Mouse (Mus musculus) adrenal gland, postnatal 14 days (tissue): Measurements from ENCODE around the gene Olfml2a. TPM values are rescaled to one million over a fixed set of nuclear protein-coding genes. Genes with fewer than 3 reads are reported as not detected.
"Not testable (repeated sequence)": the region's sequence is repeated elsewhere in the genome, so short reads cannot be mapped to it uniquely, and the experiment has no call there.

Source experiments
- DNase-seq: peaks from one replicate; pipeline ENCODE4 v3.0.0; 2021; ENCODE audit warnings: mixed read lengths
- total RNA-seq: library from RNA; stranded (reverse); gene quantifications from 2 replicates; pipeline ENCODE4 v1.2.3, GENCODE M21; 2021

Olfml2a gene
- total RNA-seq, 1 experiment from 2014 or later: 13.5 TPM

DNA sequence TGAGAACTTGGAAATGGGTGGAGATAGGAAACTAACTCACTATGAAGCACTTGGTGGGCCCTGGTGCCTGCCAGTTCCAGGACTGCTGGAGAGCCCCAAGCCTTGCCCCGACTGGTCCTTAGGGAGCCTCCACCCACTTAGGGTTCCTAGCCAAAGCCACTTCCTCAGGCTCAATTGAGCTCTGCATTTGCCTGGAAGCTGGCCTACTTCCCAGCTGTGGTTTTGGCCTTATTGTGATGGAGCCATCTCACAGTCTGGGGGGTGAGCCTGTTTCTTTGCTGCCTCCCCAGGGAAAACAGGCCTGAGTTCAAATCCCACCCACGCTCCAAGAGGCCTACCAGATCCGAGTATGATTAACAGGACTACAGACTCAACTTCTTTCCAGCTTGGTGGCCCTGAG lies 54.8 kb downstream of the Olfml2a start:
- DNase-seq: peak; percentile 53

DNA sequence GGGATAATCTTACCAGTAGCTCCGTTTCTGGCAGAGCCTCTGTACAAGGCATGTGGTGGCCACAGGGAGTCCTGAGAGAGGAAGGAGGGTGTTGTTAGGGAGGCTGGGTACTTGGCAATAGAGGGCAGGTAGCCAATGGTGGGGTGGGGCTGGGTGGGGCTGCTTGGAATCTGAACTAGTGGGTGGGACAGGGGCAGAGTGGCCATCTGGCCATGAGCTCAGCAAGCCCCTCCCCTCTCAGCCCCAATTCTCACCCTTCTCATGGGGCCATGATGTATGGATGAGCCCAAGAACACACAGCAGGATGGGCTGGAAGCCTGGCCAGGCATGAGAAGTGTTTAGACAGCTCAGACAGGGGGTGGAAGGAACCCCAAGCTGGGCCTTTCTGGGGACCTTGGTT lies 55.6 kb downstream of the Olfml2a start:
- no peak for DNase-seq

DNA sequence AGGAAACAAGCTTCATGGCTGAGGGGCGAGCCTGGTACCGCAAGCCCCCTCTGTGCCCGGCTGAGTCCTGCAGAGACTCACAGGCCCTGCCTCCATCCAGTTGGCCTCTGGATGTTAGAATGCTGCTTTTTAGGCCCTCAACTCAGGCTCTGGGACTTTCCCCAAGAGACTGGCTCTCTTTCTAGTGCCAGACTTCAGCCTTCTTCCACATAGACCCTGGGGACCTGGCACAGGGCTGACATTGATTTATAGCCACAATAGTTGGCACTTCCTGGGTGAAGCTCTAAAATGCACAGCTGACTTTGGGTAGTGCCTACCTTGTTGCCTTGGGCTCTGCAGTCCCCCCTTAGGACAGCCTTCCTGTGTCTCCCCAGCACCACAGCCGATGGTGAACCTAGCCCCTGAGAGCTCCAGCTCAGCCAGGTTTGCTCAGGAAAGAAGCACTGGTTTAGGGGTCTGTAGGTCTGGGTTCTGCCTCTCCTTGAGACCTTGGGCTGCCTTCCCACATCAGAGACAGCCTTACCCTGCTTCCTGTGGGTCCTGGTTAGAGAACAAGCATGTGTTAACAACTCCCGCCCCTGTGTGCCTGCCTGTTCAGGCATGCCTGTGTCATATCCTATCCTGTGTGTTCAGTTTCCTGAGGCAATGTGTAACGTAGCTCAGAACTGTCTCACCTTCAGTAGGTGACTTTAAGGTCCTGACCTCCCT lies 56.2 kb downstream of the Olfml2a start:
- DNase-seq: peak; percentile 60

DNA sequence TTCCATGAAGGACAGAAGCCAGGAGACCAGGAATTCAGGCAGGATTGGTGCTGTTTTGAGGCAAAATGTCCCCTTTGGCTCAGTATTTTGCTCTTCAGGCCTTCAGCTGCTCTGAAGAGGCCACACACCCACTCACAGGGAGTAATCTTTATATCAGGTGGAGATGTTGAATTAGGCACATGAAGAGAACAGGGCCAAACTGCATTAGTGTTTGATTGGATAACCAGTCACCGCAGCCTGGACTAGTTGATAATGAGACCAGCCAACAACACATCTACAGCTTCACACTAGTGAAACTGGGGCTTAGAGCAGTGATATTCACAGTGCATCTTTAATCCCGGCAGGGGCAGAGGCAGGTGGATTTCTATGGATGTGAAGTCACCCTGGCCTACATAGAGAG lies 57.2 kb downstream of the Olfml2a start:
- no peak for DNase-seq

DNA sequence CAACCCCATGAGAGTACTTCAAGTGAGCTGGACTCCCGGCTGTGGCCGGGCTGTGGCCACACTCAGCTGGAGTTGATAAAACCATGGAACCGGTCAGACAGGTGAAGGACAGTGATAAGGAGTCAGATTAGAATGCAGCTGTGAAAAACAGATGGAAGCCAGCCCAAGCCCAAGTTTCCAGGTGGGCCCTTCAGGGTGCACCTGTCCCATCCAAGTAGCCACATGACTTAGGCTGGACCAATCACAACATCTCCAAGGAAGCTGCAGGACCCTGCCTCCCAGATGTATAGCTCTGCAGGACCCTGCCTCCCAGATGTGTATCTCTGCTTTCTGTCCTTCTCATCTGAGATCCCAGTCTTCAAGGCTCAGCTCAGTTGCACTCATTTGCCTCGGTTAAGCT lies 60.2 kb downstream of the Olfml2a start:
- DNase-seq: no peak

DNA sequence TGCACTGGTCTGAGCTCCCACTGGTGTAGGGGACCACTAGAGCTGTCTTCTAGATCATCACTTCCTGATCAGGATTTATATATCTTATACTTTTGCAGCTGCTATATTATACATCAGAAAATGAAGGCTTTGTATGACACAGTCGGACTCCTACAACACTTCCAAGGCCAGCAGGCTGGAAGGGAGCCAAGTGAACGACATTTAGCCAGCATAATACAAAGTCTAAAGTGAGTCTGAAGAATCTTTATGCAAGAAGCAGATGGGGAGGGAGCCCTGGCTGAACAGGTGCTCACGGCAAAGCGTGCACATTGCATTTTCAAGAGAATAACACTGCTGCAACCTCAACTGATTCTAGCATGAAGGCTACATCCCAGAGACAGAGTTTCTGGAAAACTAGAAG lies 60.7 kb downstream of the Olfml2a start:
- peak; percentile 79 for DNase-seq

DNA sequence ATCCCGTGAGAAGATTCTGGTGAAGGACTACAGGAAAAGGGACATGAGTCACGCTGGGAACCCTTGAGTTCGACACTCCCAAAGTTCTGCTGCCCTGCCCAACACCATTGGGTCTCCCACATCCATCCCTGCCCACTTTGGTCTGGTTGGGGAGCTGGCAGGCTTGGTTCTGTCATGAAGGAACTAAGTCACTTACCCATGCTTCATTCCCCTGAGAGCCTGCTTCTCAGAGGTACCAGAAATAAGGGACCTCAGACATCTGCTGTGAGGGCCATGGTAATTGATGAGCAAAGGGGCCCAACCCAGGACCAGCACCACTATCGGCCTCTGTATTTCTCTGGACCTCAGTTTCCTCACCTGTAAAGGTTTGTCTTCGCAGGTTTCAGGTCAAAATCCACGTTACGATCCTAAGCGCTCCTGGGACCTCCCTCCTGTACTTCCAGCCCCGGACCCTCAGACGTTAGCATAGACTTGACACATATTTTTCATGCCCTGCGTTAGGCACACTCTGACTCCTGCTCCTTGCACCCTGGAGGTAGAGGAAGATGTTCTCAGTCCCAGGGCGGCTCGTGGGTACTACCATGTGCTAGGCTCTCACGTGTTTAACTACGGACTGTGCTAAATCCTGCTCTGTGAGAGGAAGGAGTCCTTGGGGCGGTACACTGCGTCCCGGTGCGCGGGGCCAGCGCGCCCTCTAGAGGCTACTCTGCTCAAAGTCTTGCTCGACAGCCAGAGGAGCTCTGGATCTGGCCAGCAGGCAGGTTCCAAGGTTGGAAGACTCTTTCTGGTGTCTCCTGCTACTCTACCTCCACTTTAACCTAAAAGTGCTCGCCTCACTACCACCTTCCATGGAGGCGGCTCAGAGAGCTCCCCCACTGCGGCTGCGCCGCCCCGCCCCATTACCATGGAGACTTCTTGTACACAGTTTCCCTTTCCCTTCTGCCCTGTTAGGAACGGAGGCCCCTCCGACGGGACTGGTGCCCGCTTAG lies 65.9 kb downstream of the Olfml2a start, which contains the start of gene Wdr38:
Gene Wdr38 (plus strand): TSS at position 91 of the 989 bp plus-strand sequence.
- peak; percentile 94 for DNase-seq

DNA sequence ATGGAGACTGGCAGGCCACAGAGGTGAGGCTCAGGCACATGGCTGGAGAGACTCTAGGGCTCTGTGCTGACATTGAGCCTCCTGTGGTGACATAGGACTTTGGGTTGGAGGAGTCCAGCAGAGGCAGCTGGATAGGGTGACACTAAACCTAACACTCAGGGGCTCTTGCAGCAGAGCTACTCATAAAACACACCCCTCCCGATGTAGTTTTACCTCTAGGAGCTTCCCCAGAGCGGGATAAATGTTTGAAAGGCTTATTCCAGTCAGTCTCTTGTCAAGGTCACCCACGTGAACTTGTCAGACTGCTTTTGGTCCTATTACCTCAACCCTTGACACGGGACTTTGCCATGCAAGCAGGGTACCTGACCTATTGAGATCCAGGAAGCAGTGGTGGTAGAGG lies 67.6 kb downstream of the Olfml2a start:
- no peak for DNase-seq

DNA sequence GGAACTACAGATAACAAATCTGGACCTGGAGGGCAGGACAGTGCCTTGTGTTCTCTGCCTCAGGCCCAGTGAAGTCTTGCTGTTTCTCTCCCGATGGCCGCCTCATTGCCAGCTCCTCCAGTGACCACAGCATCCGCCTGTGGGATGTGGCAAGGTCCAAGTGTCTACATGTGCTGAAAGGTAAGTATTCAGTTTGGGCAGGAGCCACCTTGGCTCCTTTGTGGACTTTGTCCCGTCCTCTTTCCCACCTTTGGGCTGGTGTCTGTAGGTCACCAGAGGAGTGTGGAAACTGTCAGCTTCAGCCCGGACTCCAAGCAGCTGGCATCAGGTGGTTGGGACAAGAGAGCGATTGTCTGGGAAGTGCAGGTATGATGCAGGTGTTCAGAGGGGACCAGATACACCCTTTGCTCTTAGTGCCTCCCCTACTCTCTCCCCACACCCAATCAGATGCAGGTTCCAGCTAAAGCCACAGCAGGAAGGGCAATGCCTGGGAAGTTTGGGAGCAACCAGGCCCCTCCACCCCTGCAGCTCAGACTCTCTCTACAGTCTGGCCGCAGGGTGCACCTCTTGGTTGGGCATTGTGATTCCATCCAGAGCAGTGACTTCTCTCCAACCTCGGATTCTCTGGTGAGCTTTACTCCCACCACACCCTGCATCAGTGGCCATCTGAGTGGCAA lies 68.3 kb downstream of the Olfml2a start:
- no peak for DNase-seq

DNA sequence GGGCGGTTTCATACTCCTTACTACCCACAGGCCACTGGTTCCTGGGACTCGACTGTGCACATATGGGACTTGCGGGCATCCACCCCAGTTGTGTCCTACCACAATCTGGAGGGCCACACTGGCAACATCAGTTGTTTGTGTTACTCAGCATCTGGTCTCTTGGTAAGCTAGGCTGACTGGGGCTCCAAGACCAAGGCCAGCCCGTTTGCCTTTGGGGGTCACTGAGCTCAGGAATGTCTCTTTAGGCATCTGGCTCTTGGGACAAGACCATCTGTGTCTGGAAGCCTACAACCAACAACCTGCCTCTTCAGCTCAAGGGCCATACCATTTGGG lies 68.8 kb downstream of the Olfml2a start:
- DNase-seq: no peak

DNA sequence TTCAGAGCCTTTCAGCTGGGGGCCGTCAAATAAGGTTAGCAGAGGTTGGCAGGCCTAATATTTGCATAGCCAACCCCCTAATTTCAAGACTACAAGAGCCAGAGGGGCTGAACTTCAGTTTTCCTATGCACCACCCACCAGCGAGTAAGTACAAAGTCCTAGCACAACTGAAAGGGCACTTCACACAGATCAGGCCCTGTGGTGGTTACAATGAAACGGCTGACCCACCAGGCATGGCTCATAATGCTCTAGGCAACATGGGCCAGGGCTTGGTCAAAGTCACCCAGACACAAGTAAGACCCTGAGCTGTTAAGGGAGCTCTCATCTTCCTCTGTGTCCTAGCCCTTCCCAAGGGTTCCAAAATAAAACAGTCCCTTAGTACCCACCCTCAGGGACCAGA lies 70.1 kb downstream of the Olfml2a start:
- no peak for DNase-seq

DNA sequence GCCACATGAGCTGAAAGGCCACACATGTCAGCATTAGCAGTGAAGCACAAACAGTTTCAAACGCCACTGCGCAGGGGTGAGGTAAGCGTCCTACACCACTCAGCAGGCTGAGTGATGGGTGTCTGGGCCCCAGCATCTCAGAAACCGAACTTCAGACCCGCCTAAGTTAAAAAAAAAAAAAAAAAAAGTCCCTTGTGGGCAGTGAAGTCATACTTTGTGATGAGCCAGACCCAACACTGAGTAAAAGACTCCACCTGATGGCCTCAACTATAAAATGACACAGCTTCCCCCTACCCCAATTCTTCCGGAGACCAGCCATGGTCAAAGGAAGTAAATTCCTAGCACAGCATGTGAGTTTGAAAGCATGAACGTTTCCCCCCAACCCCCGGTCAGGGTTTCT lies 71.3 kb downstream of the Olfml2a start:
- DNase-seq: no peak

DNA sequence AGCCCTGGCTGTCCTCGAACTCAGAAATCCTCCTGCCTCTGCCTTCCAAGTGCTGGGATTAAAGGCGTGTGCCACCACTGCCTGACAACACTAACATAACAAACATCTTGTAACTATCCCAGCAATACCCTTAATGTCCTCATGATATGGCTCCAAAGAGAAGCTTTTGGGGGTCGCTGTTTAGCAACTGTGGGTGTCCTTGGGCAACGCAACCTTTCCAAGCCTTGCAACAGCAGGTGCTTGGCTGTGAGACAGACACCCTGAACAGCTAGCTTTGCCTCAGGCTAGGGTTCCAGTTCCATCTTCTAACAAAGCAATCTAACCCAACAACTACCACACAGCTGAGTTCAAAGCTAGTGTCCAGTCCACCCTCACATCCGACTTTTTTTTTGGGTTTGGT lies 71.7 kb downstream of the Olfml2a start:
- DNase-seq: no peak

DNA sequence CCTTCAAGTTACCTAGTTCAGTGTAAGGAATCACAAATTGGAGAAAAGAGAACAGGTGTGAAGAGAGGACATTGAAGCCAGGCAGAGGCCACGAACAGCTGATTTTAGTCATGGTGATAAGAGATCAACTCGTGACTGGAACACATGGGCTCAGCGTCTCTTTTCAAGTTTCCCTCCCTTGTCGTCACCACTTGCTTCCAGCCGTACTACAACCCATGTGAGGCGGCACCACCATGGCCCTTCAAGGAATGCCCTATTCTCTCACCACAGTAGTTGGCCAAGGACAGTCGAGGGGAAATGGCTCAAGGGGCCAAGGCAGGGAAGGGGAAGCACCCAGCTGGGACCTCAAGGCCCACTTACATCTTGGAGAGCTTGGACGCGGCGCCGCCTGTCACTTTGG lies 72.6 kb downstream of the Olfml2a start:
- DNase-seq: peak; percentile 68

DNA sequence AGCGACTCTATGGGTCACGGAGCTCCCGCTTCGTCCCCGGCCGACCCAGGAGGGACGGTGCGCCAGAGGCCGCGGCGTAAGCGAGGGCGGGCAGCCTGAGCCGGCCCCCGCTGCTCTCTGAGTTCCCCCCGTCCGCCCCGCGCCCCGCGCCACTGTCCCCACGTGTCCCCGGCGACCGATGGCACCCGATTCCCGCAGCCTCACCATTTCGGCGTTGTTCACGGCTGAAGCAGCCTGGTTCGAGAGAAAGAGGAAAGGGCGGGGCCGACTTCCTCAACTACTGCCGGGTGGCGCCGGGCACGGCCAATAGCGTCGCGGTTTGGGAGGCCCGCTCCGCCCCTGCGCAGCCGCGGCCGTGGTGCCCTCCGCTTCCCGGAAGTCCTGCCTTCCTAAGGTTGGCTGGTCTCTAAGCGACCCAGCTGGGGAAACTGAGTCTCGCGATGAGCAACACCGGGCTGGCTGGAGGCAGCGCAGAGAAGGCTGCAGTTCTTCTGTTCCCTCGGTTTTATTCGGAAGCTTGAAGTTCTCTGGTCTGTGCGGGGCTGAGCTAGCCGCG lies 73.2 kb downstream of the Olfml2a start, which contains the start of gene Arpc5l:
Gene Arpc5l (plus strand): TSS at position 469 of the 556 bp plus-strand sequence.
- DNase-seq: peak; percentile 97

DNA sequence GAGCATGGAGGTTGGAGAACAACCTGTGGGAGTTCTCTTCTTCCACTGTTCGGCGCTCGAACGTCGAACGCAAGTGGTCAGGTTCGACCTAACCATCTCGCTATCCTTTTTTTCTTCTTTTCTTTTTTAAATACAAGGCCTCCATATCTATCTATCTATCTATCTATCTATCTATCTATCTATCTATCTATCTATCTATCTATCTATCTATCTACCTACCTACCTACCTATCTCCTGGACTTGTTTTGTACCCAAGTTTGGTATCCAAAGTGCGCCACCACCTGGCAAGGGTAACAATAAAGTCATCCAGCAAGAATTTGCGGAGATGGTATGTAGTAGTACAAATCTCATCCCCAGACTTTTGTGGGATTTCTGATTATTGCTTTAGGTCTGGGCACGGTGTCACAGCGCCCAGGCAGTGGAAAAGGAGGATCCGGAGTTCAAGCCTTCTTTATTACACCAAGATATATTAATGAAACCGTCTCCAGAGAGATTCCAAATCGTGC lies 73.8 kb downstream of the Olfml2a start, which contains the start of gene Rpl35:
Gene Rpl35 (minus strand): TSS at position 51 of the 506 bp plus-strand sequence.
- DNase-seq: peak; percentile 74

DNA sequence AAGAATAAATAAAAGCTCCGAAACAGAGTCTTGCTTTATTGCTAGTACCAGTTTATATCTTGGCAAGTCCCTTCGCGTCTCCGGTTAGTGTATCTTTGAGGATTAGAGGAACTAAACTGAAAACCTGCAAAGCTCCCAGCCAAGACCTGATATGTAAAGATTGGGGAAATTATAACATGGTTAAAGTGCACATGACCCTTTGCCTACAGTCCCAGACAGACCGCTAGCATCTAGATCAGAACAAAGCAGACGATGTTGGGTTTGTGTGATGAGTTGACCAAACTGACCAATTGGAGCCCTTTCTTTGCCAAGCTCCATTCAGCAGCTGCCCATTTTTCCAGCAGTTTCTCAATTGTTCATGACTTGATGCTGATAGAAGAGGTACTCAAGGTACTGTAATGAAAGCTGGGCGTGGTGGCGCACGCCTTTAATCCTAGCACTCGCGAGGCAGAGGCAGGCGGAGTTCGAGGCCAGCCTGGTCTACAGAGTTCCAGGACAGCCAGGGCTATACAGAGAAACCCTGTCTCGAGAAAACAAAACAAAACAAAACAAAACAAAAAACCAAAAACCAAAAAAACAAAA lies 74.5 kb downstream of the Olfml2a start:
- DNase-seq: no peak

DNA sequence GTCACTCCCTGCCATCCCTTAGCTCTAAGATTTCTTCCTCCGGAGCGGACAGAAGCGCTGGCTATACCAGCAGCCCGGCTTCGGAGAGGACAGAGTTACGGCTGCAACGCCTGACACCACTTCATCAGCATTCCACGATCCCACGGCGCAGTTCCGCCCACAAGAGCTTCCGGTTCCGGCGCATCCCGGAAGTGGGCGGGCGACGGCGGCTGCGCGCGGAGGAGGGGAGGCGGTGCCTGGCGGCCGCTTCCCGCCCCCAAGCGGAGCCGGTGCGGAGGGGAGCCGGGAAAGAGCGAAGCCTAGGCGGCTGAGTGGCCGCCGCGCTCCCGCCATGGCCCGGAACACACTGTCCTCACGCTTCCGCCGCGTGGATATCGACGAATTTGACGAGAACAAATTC lies 76.1 kb downstream of the Olfml2a start:
- DNase-seq: peak; percentile 98

DNA sequence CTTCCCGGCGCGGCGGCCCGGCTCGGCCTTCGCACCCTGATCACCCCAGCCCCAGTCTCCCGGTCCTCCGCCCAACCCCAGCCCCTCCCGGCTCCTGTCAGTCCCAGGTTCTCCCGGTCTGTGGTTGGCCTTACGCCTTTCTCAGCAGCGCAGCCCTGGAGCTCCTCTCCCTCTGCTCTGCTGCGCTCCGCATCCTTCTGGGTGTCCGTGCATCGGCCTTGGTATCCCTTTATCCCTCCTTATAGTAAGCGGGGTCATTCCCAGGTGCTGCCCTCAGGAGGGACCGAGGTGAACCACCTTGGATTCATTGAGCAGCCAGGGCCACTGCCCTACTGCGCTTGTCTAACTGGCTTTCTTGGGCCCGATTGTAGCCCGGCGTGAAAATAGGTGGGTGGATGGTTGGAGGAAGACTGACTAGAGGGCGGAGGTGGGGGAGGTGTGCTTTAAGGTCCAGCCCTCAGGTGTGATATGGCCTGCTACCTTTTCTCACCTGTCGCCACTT lies 76.6 kb downstream of the Olfml2a start:
- DNase-seq: no peak

DNA sequence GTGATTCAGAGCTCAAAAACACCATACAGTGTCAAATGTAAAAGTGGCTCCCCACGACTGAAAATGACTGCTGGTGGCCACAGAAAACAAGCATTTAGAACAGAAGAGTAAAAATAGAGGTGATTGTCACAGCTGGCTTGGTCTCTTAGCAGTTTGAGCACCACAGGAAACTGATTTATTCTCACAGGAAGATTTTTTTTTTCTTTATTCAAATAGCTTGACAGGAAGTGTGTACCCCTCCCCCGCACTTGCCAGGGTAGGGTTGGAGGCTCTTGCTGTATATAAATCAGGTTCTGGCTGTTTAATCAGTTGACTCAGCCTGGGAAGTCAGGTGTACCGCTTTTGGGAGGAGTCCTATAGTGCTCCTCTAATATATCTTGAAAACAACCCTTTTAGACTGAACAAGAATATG lies 77.2 kb downstream of the Olfml2a start:
- peak; percentile 72 for DNase-seq

DNA sequence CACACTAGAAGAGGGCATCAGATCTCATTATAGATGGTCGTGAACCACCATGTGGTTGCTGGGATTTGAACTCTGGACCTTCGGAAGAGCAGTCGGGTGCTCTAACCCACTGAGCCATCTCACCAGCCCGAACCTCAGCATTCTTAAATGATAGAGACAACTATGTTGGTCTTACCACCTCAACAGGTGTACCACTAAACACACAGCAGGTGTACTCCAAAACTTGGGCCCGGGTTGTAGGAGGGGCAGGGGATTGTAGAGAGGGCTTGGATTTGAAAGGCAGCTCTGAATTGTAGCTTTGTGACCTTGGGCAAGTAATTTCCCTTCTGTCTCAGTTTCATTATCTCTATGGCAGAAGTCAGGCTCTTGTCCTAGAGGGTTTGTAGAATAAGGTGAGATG lies 78.4 kb downstream of the Olfml2a start:
- DNase-seq: not testable (repeated sequence)

DNA sequence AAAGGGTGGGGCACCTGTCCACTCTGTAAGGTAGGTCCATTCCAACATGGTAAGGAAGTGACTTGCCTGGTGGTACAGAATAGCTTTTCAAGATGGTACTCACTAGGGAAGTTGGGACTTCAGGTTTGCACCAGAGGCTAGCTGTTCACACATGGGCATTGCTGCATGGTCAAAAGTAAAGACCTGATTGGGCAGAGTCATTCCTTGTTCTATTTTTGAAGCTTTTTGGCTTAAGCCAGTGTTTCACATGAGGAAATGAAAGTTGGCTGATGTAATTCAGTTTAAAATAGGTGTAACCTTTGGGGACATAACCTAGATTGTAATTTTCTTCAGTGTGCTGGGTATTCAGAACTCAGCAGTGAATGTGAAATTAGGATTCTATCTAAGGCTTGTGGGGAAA lies 79.5 kb downstream of the Olfml2a start:
- no peak for DNase-seq
